Mouse (Mus musculus) lung, adult 2 months (tissue): ENCODE measurements at regions not wholly inside any gene's neighbourhood (a gene's known extent, or its start where the extent isn't known, plus 50 kb on each side); places are given as distances from the start of the nearest gene placed in this dataset.

Experiments used
- CTCF ChIP-seq: fragments of 200-500 bp; IDR thresholded peaks from 2 replicates; pipeline ENCODE4 v1.5.1; 2011; ENCODE audit warnings: mild to moderate bottlenecking, low read length, control low read depth; ENCODE audit not compliant: insufficient read depth
- POLR2A ChIP-seq: fragments of 200-500 bp; IDR thresholded peaks from 2 replicates; pipeline ENCODE4 v1.6.1; 2011; ENCODE audit warnings: low read depth, mild to moderate bottlenecking, control low read depth, low read length, borderline replicate concordance; ENCODE audit errors: extremely low read depth

DNA sequence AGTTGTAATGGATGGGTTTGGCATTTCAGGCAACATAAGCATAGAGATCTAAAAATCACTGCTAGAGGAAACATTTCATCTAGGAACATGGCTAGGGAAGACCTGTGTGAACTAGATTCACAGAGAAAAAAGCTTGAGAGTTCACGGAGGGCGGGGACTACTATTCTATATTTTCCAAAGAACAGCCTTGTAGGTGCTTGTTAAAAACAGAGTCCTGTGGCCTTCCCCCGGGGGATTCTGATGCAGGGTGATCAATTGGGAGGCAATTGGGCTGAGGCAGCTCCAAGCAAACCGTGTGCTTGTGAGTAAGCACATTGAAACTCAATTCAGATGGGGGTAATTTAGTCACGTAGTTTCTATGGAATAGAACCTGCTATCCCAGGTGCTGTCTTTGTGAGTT is 112.0 kb downstream of the Mterf1b start:
- TF ChIP-seq CTCF (no peak), POLR2A (no peak)
